Mouse (Mus musculus) midbrain, embryonic 15.5 days (tissue): ENCODE data around the gene Usp47. TPM values are rescaled to one million over a fixed set of nuclear protein-coding genes. Genes with fewer than 3 reads are reported as not detected.

Experiments
- ATAC-seq: fragments of 200-750 bp; cut with Nextera tagmentation; replicated peaks from 2 replicates; pipeline ENCODE4 v1.8.0; 2017; ENCODE audit warnings: moderate TSS enrichment
- H3K27ac ChIP-seq: fragments of 300-500 bp; sonication (generic); 2 replicates; pipeline ENCODE4 v1.5.1; 2015; ENCODE audit warnings: mild to moderate bottlenecking, inconsistent platforms
- H3K27me3 ChIP-seq: fragments of 300-500 bp; sonication (generic); replicated peaks from 2 replicates; pipeline ENCODE4 v1.6.1; 2015; ENCODE audit warnings: inconsistent platforms
- H3K36me3 ChIP-seq: fragments of 300-500 bp; sonication (generic); replicated peaks from 2 replicates; pipeline ENCODE4 v1.6.1; 2015; ENCODE audit warnings: inconsistent platforms
- H3K4me1 ChIP-seq: fragments of 300-500 bp; sonication (generic); 2 replicates; pipeline ENCODE4 v1.6.1; 2015; ENCODE audit warnings: inconsistent platforms
- H3K4me2 ChIP-seq: fragments of 300-500 bp; sonication (generic); 2 replicates; pipeline ENCODE4 v1.6.1; 2015; ENCODE audit warnings: inconsistent platforms, mild to moderate bottlenecking, moderate library complexity
- H3K4me3 ChIP-seq: fragments of 300-500 bp; sonication (generic); 2 replicates; pipeline ENCODE4 v1.5.1; 2015; ENCODE audit warnings: mild to moderate bottlenecking, inconsistent platforms
- H3K9ac ChIP-seq: fragments of 300-500 bp; sonication (generic); 2 replicates; pipeline ENCODE4 v1.6.1; 2015; ENCODE audit warnings: mild to moderate bottlenecking, inconsistent platforms
- H3K9me3 ChIP-seq: fragments of 300-500 bp; sonication (generic); 2 replicates; pipeline ENCODE4 v1.6.1; 2016; ENCODE audit warnings: inconsistent platforms
- WGBS: fragments of 180-500 bp; shearing (Covaris S2); methylation state at CpG from one replicate; pipeline ENCODE4 v1.1.7; 2015; ENCODE audit warnings: mixed read lengths; 5-methylcytosine and 5-hydroxymethylcytosine counted together
- polyA plus RNA-seq: library from polyadenylated mRNA; unstranded; fragments of >200 nt; fragmentation: Nextera tagmentation; extraction: Ambion mirVana; gene quantifications from 2 replicates; pipeline ENCODE4 v1.2.1, GENCODE M21; 2015

The Usp47 gene
- polyA plus RNA-seq, 1 experiment from 2014 or later: 82.5 TPM

DNA sequence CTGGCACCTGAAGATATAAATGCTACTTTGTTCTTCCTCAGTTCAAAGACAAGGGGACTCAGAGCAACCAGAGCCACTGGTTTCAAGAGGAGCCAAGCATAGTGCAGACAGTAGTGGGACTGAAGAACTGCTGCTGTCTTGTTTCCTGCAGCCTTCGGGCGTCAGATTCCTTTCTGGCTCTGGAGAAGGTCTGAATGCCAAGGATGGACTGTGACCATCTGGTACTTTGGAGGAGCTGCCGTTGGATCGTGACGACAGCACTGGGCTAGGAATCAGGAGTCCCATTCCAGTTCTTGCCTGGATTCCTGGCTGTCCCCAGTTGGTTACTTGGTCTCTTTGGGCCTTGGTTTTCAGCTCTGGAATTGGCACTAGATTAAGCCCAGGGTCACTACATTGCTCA is 11.2 kb upstream of the Usp47 start:
- 82% methylated on average over 5 of the region's 5 CpGs for WGBS
- H3K4me1 ChIP-seq: no peaks in the 10 kb centered on the region
- H3K36me3 ChIP-seq: no peaks in the 10 kb centered on the region
- H3K27ac ChIP-seq: no peak overlapping the region
- H3K9me3 ChIP-seq: no peaks in the 10 kb centered on the region
- H3K27me3 ChIP-seq: no peaks in the 10 kb centered on the region
- no peak overlapping the region for H3K9ac ChIP-seq
- no peak overlapping the region for H3K4me2 ChIP-seq
- no peak for ATAC-seq
- no peak overlapping the region for H3K4me3 ChIP-seq

DNA sequence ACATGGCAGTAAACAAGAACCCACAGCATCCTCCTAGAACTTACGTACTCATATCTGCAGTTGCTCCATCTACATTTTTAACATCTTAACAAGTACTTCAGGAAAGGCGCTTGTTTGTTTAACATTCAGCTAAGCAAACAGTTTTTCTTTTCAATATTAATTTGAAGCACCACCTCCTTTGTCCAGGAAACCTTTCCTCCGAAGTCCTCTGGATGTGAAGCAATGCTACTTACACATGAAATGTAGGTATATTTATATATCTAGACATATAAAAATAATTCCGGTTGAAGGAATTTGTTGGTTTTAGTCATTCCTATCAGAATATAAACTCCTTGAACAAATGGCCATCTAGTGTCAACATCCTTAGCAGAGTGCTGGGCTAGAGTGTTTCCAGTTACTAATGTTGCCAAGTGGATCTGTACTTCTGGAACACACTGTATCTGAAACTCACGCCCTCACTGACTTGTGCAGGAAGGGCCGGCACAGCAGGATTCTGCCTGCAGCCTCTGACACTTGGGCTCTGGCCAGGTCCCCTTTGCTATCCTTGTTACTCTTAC is 10.6 kb upstream of the Usp47 start:
- H3K4me1 ChIP-seq: no peaks in the 10 kb centered on the region
- no peak overlapping the region for H3K4me3 ChIP-seq
- no peak for ATAC-seq
- no peaks in the 10 kb centered on the region for H3K36me3 ChIP-seq
- no peak overlapping the region for H3K4me2 ChIP-seq
- no peak overlapping the region for H3K27ac ChIP-seq
- no peaks in the 10 kb centered on the region for H3K9me3 ChIP-seq
- H3K9ac ChIP-seq: no peak overlapping the region
- 83% methylated on average over 6 of the region's 6 CpGs for WGBS
- no peaks in the 10 kb centered on the region for H3K27me3 ChIP-seq

DNA sequence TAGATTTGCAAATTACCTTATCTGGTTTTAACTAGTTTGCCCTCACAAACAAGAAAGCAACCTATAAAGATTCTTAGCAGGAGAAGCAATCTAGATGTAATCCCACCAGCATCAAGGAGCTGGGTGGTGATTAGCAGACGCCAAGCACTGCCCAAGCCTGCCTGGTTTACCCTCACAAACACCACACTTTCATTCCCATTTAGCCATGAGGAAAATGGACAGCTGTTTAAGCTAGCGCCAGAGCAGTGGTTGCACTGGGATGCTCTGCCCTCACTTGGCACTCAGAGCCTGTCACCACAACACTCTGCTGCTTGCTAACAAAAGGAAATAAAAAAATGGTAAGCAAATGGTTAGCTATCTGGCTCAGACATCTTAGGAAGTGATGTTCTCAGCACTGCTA is 9.2 kb upstream of the Usp47 start:
- Histone ChIP-seq H3K4me3 (no peak overlapping the region), H3K36me3 (no peaks in the 10 kb centered on the region), H3K27ac (no peak overlapping the region), H3K4me2 (no peak overlapping the region), H3K9me3 (no peaks in the 10 kb centered on the region), H3K9ac (no peak overlapping the region), H3K27me3 (no peaks in the 10 kb centered on the region), H3K4me1 (no peaks in the 10 kb centered on the region)
- ATAC-seq: no peak
- 73% methylated on average over 2 of the region's 2 CpGs for WGBS

DNA sequence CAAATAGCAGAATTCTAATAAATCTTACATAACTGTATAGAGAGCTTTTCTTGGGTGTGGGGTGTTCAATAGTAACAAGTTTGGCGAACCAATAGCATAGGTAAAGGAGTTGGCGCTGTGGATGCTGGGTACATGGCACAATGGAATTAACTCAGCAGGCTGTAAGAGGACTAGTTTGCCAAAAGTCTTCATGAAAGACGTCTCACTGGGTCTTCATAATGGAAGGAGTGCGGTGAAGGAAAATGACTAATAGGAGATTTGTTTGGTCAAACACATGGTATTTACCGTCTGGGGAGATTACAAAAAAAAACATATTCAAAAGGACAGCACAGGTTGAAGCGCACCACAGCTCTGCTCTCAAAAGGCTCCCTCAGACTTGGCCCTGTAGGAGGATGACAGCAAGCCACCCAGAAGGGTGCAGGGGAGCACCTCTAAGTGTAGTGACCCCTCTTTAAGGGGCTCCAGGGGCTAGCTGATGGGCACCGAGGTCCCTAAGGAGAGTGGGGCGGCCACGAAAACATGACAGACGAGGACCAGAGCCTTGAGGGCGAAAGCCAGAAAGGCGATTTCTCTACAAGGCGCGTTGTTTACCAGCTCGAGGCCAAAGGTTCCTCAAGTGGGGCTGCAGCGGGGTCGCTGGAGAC is 676 bp upstream of the Usp47 start:
- Histone ChIP-seq H3K9me3 (no peaks in the 10 kb centered on the region), H3K36me3 (no peaks in the 10 kb centered on the region), H3K4me2 (peak overlapping the region; percentile 85), H3K27me3 (no peaks in the 10 kb centered on the region), H3K4me1 (peaks cover 34% of the 10 kb centered on the region), H3K9ac (peak overlapping the region; percentile 98), H3K27ac (peak overlapping the region; percentile 98), H3K4me3 (peak overlapping the region; percentile 95)
- WGBS: 9% methylated on average over 17 of the region's 17 CpGs
- peak; percentile 61 for ATAC-seq

DNA sequence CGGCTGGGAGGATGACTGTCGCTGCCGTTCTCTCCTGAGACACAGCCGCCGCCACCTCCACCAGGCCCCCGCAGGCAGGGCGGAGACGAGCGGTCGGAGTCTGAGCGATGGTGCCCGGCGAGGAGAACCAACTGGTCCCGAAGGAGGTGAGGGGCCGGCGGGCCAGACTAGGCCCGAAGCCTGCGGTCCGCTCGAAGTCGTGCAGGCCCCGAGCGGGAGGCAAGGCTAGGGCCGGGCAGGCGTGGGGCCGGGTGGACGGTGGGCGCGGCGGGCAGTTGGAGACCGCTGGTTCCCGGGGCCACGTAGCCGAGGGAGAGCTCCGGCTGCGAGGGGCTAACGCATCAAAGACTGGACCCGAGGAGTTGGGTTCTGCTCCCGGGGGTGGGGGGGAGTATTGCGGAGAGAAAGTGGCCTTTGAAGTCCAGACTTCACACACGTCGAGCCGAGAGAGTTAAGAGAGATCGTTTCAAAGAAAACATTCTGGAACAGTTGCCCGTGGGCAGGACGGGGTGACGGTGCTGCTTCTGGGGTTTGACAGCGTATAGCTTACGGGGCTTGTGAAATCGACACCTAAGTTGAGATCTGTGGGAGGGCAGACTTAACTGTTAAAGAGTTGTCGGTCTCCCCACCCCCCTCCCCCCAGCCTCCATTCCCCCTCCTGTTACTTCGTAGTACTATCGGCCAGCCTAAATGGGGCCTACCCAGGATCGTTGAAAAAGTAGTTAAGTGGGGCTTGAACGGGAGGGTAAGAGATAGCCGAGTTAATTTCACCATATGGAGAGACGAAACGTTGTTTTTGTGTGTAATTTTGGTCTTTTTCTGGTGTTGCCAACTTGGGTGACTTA is 519 bp downstream of the Usp47 start:
- Histone ChIP-seq H3K27me3 (no peaks in the 10 kb centered on the region), H3K4me1 (peaks cover 39% of the 10 kb centered on the region), H3K9me3 (no peaks in the 10 kb centered on the region), H3K4me2 (peak overlapping the region; percentile 85), H3K36me3 (no peaks in the 10 kb centered on the region), H3K4me3 (peak overlapping the region; percentile 95), H3K9ac (peak overlapping the region; percentile 98), H3K27ac (peak overlapping the region; percentile 98)
- peak; percentile 86 for ATAC-seq
- WGBS: under 1% methylated on average over 58 of the region's 58 CpGs

DNA sequence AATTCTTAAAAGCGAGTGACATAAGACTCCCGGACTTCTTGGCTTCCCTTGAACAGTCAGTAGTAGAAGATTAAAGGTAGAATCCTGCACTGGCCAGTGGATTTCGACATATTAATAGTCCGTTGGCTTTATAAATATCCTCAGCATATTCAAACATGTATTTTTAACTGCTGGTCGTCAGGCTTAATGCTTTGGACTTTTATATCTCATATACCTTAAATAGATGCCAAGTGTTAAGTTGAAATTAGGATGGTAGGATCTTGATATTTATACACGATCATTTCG is 1.1 kb downstream of the Usp47 start:
- Histone ChIP-seq H3K9ac (peak overlapping the region; percentile 98), H3K27me3 (no peaks in the 10 kb centered on the region), H3K4me2 (peak overlapping the region; percentile 85), H3K9me3 (no peaks in the 10 kb centered on the region), H3K36me3 (no peaks in the 10 kb centered on the region), H3K27ac (peak overlapping the region; percentile 98; the same call in 1 of the 2 replicates), H3K4me3 (peak overlapping the region; percentile 95), H3K4me1 (peaks cover 39% of the 10 kb centered on the region)
- ATAC-seq: no peak
- 32% methylated on average over 7 of the region's 7 CpGs for WGBS

DNA sequence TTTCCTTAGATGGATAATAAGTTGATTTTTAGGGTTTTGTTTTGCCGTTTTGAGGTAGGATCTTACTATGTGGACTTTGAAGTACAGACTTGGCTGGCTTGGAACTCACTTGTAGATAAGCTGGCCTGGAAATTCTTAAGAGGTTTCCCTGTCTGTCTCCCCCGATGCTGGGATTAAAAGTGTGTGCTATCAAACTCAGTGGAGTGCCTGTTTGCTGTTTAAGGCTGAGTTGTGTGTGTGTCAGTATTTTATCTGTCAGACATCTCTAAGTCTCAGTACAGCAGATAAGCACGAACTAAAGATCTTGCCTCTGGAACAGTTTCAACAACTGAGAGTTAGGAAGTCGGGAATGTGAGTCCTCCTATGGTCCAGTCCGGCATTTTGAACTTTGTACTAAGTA is 1.6 kb downstream of the Usp47 start:
- no peak for ATAC-seq

DNA sequence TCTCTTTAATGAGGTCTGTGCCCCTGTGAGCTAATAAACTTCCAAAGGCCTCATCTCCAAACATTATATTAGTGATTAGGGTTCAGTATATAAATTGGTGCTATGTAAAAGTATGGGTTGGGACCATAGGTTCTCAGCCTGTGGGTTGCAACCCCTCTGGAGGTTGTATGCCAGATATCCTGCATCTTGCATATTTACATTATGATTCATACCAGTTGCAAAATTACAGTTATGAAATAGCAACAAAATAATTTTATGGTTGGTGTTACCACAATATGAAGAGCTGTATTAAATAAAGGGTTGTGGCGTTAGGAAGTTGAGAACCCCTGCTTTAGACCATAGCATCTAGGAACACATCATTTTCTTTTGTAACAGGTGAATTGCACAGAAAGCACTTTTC is 7.3 kb downstream of the Usp47 start:
- no peaks in the 10 kb centered on the region for H3K9me3 ChIP-seq
- H3K9ac ChIP-seq: no peak overlapping the region
- no peaks in the 10 kb centered on the region for H3K36me3 ChIP-seq
- no peak for ATAC-seq
- H3K4me3 ChIP-seq: no peak overlapping the region
- H3K27me3 ChIP-seq: no peaks in the 10 kb centered on the region
- no peak overlapping the region for H3K27ac ChIP-seq
- H3K4me1 ChIP-seq: peaks cover 31% of the 10 kb centered on the region
- WGBS: 89% methylated on average over 1 of the region's 1 CpGs
- H3K4me2 ChIP-seq: no peak overlapping the region

More for the DNA sequence above, 1.6 kb downstream of the Usp47 start:
- H3K9ac ChIP-seq: peak overlapping the region; percentile 98; the same call in 1 of the 2 replicates
- H3K36me3 ChIP-seq: no peaks in the 10 kb centered on the region
- no peaks in the 10 kb centered on the region for H3K9me3 ChIP-seq
- peak overlapping the region; percentile 95 for H3K4me3 ChIP-seq
- H3K4me1 ChIP-seq: peaks cover 43% of the 10 kb centered on the region
- H3K4me2 ChIP-seq: peak overlapping the region; percentile 85
- WGBS: 23% methylated on average over 5 of the region's 5 CpGs
- no peaks in the 10 kb centered on the region for H3K27me3 ChIP-seq
- no peak overlapping the region for H3K27ac ChIP-seq

DNA sequence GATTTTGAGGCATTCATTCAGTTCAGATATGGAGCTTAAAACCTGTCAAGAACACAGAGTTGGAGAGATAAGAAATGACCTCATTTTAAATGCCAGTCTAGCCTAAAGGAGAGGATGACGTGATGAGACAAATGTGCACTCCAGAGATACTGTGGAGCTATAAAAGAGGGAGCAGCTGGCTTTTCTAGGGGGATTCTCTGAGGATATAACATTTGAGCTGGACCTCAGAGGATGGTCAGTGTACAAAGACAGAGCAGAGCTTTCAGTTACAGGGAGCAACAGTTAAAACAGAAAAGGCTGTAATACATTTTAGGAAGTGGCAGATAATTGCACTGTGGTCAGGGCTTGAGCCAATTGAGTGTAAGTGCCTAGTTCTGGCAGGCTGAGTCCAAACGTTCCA is 12.5 kb downstream of the Usp47 start:
- 37% methylated on average over 2 of the region's 2 CpGs for WGBS
- no peaks in the 10 kb centered on the region for H3K9me3 ChIP-seq
- H3K4me2 ChIP-seq: no peak overlapping the region
- H3K27ac ChIP-seq: no peak overlapping the region
- H3K36me3 ChIP-seq: no peaks in the 10 kb centered on the region
- H3K27me3 ChIP-seq: no peaks in the 10 kb centered on the region
- no peak overlapping the region for H3K4me3 ChIP-seq
- 0 out of 2 replicates have a peak, but pooled peaks cover 5% of the 10 kb centered on the region for H3K4me1 ChIP-seq
- no peak overlapping the region for H3K9ac ChIP-seq
- ATAC-seq: no peak

DNA sequence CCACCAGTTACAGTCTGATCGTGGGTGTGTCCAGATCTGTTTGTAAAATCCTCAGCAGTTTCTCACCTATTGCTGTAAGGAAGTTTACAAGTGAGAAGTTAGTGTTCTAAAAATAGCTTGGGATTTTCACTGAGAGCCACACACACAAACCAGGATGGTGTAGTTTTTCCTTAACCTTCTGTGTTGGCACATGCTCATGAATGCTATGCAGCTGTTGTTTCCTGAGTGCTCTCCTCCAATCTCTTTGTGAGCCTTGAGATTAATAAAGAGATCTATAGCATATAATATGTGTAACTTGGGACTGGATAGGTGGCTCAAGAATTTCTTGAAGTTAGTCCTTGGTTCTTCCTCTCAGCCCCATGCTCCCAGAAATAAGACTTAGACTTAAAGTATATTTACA is 13.3 kb downstream of the Usp47 start:
- Histone ChIP-seq H3K4me1 (0 out of 2 replicates have a peak, but pooled peaks cover 3% of the 10 kb centered on the region), H3K27me3 (no peaks in the 10 kb centered on the region), H3K9me3 (no peaks in the 10 kb centered on the region), H3K9ac (no peak overlapping the region), H3K4me3 (no peak overlapping the region), H3K27ac (no peak overlapping the region), H3K4me2 (no peak overlapping the region), H3K36me3 (no peaks in the 10 kb centered on the region)
- 90% methylated on average over 1 of the region's 1 CpGs for WGBS
- no peak for ATAC-seq

DNA sequence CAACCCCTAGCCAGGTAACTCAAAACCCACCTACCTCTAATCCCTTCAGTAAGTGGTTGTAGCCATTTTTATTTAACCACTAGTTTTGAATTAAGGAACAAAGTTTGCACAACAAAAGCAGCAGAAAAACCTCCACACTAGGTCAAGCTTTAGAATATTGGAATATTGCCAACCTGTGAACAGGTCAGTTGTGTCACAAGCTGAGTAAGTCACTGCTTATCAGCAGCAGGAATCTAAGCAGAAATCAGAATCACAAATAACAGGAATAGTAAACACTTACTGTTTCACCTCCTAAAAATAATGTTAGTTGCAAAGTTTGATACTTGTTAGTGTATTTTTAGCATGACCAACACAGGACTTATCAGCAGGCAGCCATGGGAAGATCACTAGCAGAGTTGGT is 17.0 kb downstream of the Usp47 start:
- H3K36me3 ChIP-seq: no peaks in the 10 kb centered on the region
- H3K4me2 ChIP-seq: no peak overlapping the region
- no peak for ATAC-seq
- H3K4me3 ChIP-seq: no peak overlapping the region
- 0 out of 2 replicates have a peak, but pooled peaks cover 3% of the 10 kb centered on the region for H3K4me1 ChIP-seq
- H3K27me3 ChIP-seq: no peaks in the 10 kb centered on the region
- no peak overlapping the region for H3K9ac ChIP-seq
- no peak overlapping the region for H3K27ac ChIP-seq
- H3K9me3 ChIP-seq: no peaks in the 10 kb centered on the region

DNA sequence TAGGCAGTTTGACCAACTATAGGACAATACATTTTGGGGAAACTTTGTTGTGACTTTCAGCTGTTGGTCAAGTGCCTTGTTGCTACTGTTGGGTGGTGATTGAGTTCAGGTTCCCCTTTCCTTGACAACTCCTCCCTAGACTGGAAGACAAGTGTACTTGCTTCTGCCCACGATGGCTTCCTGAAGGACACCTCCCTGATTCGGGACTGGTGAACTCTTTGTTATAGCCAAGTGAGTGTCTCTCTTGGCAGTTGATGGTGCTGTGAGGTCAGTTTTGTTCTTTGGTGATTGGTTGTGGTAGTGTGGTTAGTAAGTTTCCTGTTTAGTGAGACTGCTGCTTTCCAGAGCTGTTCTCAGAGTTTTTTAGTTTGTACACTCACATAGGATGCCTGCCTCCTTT is 19.5 kb downstream of the Usp47 start:
- H3K27me3 ChIP-seq: no peaks in the 10 kb centered on the region
- WGBS: 84% methylated on average over 2 of the region's 2 CpGs
- ATAC-seq: no peak
- no peak overlapping the region for H3K4me3 ChIP-seq
- H3K36me3 ChIP-seq: no peaks in the 10 kb centered on the region
- H3K9ac ChIP-seq: no peak overlapping the region
- no peak overlapping the region for H3K4me2 ChIP-seq
- no peak overlapping the region for H3K27ac ChIP-seq
- H3K4me1 ChIP-seq: no peaks in the 10 kb centered on the region
- H3K9me3 ChIP-seq: no peaks in the 10 kb centered on the region
